Mouse (Mus musculus) small intestine, adult 2 months (tissue): ENCODE data around the gene Cers6. TPM values are rescaled to one million over a fixed set of nuclear protein-coding genes. Genes with fewer than 3 reads are reported as not detected.

ENCODE experiments used
- H3K27ac ChIP-seq: fragments of 200-500 bp; 2 replicates; pipeline ENCODE4 v1.5.1; 2012; ENCODE audit warnings: low read depth, low read length, control low read depth, inconsistent platforms; ENCODE audit not compliant: insufficient read depth
- H3K27me3 ChIP-seq: fragments of 200-500 bp; 2 replicates; pipeline ENCODE4 v1.6.1; 2012; ENCODE audit warnings: mild to moderate bottlenecking, moderate library complexity, low read length, inconsistent platforms; ENCODE audit not compliant: control insufficient read depth, insufficient read depth
- H3K36me3 ChIP-seq: fragments of 200-500 bp; 2 replicates; pipeline ENCODE4 v1.6.1; 2012; ENCODE audit warnings: mild to moderate bottlenecking, low read length, control low read depth, inconsistent platforms; ENCODE audit not compliant: control insufficient read depth, insufficient read depth
- H3K4me1 ChIP-seq: fragments of 200-500 bp; 2 replicates; pipeline ENCODE4 v1.6.1; 2012; ENCODE audit warnings: low read length, inconsistent platforms, mixed read lengths; ENCODE audit not compliant: control insufficient read depth, insufficient read depth, insufficient read length
- H3K4me3 ChIP-seq: fragments of 200-500 bp; 2 replicates; pipeline ENCODE4 v1.5.1; 2012; ENCODE audit warnings: low read depth, mild to moderate bottlenecking, control low read depth, inconsistent platforms, low read length, moderate library complexity
- CTCF ChIP-seq: fragments of 200-500 bp; IDR thresholded peaks from 2 replicates; pipeline ENCODE4 v1.5.1; 2012; ENCODE audit warnings: low read depth, mild to moderate bottlenecking, control low read depth, inconsistent platforms, low read length, moderate library complexity, mixed read lengths; ENCODE audit not compliant: insufficient replicate concordance, insufficient read length; ENCODE audit errors: extremely low read depth
- POLR2A ChIP-seq: fragments of 200-500 bp; IDR thresholded peaks from 2 replicates; pipeline ENCODE4 v1.6.1; 2012; ENCODE audit warnings: low read depth, mild to moderate bottlenecking, control low read depth, inconsistent platforms, low read length, moderate library complexity
- WGBS: fragments of 180-500 bp; shearing (Covaris S2); methylation state at CpG from one replicate; pipeline ENCODE4 v1.1.7; 2018; 5-methylcytosine and 5-hydroxymethylcytosine counted together
- polyA plus RNA-seq: library from polyadenylated mRNA; depleted of rRNA; stranded (reverse); fragments of >200 nt; gene quantifications from 2 replicates; pipeline ENCODE4 v1.2.3, GENCODE M21; 2012

Cers6 gene
- polyA plus RNA-seq, 1 experiment, result 19.4 TPM

- peak overlapping the region; percentile 27 for H3K4me3 ChIP-seq
- no peaks in the 10 kb centered on the region for H3K36me3 ChIP-seq
- H3K27ac ChIP-seq, result peak overlapping the region; percentile 94
- TF ChIP-seq POLR2A (no peak), CTCF (no peak)
- H3K27me3 ChIP-seq, result no peaks in the 10 kb centered on the region
- H3K4me1 ChIP-seq, result peaks cover 7% of the 10 kb centered on the region; the same call in 1 of the 2 replicates
- 25% methylated on average over 13 of the region's 13 CpGs for WGBS
Observed at GRCm38 (mm10) chr2:68845002-68845740, 16.1 kb upstream of the Cers6 start.

DNA sequence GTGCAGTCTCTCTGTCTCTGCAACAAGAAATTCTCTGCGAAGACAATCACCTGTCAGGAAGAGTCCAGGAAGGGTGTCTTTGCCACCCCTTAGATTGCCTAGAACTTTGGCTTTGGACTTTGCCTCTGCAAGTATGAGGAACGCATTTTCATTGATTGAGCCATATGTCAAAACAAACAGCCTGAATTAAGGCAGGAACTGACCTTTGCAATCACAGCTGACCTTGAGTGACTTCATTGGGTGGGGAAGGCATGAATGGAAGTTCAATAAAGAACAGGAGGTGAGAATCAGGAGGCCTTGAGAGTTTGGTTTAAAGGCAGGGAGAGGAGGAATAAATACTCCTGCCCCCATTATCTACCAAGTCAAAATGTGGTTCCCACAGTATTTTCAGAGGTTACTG, 850 bp upstream of the Cers6 start:
- Histone ChIP-seq H3K4me1 (peaks cover 2% of the 10 kb centered on the region; the same call in 1 of the 2 replicates), H3K27me3 (no peaks in the 10 kb centered on the region), H3K4me3 (no peak overlapping the region), H3K36me3 (no peaks in the 10 kb centered on the region), H3K27ac (peak overlapping the region; percentile 70; the same call in 1 of the 2 replicates)
- WGBS, result 20% methylated on average over 2 of the region's 2 CpGs
- TF ChIP-seq POLR2A (no peak), CTCF (no peak)

DNA sequence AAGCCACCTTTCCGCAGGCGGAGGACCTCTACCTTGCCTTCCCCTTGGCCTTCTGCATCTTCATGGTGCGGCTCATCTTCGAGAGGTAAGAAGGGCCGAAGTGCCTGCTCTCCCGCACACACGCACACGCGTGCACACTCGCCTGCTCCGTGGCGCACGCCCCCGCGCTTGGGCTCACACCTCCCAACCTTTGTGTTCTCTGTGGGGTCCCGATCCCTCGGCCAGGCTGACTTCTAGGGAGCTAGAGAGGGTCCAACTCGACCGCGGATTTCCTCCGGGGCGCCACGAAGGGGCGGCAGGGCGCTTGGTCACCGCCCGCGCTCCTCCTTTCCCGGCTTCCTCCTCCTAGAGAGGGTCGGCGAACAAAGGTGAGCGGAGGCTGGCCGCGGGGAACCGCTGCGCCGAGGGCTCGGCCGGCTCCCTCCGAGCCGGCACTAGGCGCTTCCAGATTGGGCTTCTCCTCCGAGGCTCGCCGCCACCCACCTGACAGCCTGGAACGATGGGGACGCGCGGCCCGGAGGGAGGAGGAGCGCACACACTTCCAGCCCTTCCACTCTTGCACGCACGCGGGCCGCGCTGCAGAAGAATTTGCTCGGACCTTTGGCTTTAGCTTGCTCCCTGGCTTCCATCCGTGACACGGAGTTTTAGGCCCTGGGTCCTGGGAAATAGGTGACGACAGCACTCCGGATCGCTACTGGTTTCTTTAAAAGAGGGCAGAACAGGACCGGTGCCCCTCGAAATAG, 651 bp downstream of the Cers6 start:
- Histone ChIP-seq H3K27ac (peak overlapping the region; percentile 66), H3K36me3 (no peaks in the 10 kb centered on the region), H3K4me3 (peak overlapping the region; percentile 85), H3K27me3 (no peaks in the 10 kb centered on the region), H3K4me1 (peaks cover 10% of the 10 kb centered on the region; the same call in 1 of the 2 replicates)
- TF ChIP-seq CTCF (no peak), POLR2A (no peak)
- WGBS, result under 1% methylated on average over 63 of the region's 64 CpGs

GRCm38 (mm10) chr2:68862464-68863266, 1.4 kb downstream of the Cers6 start:
- H3K27me3 ChIP-seq, result no peaks in the 10 kb centered on the region
- H3K4me1 ChIP-seq, result peaks cover 13% of the 10 kb centered on the region; the same call in 1 of the 2 replicates
- H3K27ac ChIP-seq, result peak overlapping the region; percentile 66; the same call in 1 of the 2 replicates
- H3K4me3 ChIP-seq, result peak overlapping the region; percentile 85
- no peaks in the 10 kb centered on the region for H3K36me3 ChIP-seq
- WGBS, result 5% methylated on average over 15 of the region's 15 CpGs
- TF ChIP-seq CTCF, result no peak
- TF ChIP-seq POLR2A, result no peak

GRCm38 (mm10) chr2:68863561-68863960, 2.3 kb downstream of the Cers6 start:
- TF ChIP-seq CTCF, result no peak
- no peak for TF ChIP-seq POLR2A
- Histone ChIP-seq H3K36me3 (no peaks in the 10 kb centered on the region), H3K27ac (no peak overlapping the region), H3K27me3 (no peaks in the 10 kb centered on the region), H3K4me3 (no peak overlapping the region), H3K4me1 (peaks cover 13% of the 10 kb centered on the region; the same call in 1 of the 2 replicates)
- 10% methylated on average over 6 of the region's 6 CpGs for WGBS

GRCm38 (mm10) chr2:68864366-68864765, 3.1 kb downstream of the Cers6 start:
- Histone ChIP-seq H3K4me3 (no peak overlapping the region), H3K4me1 (peaks cover 13% of the 10 kb centered on the region; the same call in 1 of the 2 replicates), H3K36me3 (no peaks in the 10 kb centered on the region), H3K27ac (no peak overlapping the region), H3K27me3 (no peaks in the 10 kb centered on the region)
- WGBS, result 23% methylated on average over 2 of the region's 2 CpGs
- TF ChIP-seq POLR2A (no peak), CTCF (no peak)

DNA sequence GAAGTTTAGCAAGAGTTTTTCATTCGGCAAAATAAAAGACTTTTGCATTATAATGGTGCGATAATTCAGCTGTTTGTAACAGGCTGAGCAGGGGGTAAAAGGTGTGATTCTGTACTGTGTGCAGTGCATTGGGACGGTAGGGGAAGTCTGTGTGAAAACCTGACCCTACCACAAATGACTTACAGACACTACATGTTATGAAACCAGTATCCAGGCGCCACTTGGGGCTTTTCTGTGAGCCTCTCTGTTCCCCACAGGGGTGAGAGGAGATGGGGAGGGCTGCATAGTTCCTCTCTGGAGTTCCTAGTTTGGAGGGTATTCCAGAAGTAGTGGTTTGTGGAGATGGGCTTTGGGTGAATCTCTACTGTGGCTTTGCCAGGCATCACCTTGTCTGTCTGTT, 5.9 kb downstream of the Cers6 start:
- WGBS, result 33% methylated on average over 4 of the region's 4 CpGs
- TF ChIP-seq POLR2A, result no peak
- TF ChIP-seq CTCF, result no peak
- H3K27ac ChIP-seq, result no peak overlapping the region
- H3K27me3 ChIP-seq, result no peaks in the 10 kb centered on the region
- peaks cover 29% of the 10 kb centered on the region; the same call in 1 of the 2 replicates for H3K4me1 ChIP-seq
- H3K4me3 ChIP-seq, result no peak overlapping the region
- H3K36me3 ChIP-seq, result no peaks in the 10 kb centered on the region
